Mouse (Mus musculus) left cerebral cortex, adult 18-20 months (tissue): Measurements from ENCODE around the gene Slfn14. TPM values are rescaled to one million over a fixed set of nuclear protein-coding genes. Genes with fewer than 3 reads are reported as not detected.
"Not testable (repeated sequence)": the region's sequence is repeated elsewhere in the genome, so short reads cannot be mapped to it uniquely, and the experiment has no call there.

Source experiments
- DNase-seq, 2 experiments: peaks; one replicate each; pipeline ENCODE4 v3.0.0; 2021 to 2022; ENCODE audit warnings: low spot score in 2 of 2, mixed read lengths in 1 of 2
- long read RNA-seq, 2 experiments: library from polyadenylated mRNA; stranded (forward); transcript quantifications; one replicate each; pipeline ENCODE4 v2.0.0; 2021
- total RNA-seq, 2 experiments: library from RNA; stranded (reverse); gene quantifications; 2 replicates each; pipeline ENCODE4 v1.2.3; 2021

Gene Slfn14
- total RNA-seq, result under 1 TPM in 1 of 2 experiments, not detected in 1; 0.09 TPM
- long read RNA-seq, experiment 1, result 0 reads
- long read RNA-seq, experiment 2, result 0 reads

DNA sequence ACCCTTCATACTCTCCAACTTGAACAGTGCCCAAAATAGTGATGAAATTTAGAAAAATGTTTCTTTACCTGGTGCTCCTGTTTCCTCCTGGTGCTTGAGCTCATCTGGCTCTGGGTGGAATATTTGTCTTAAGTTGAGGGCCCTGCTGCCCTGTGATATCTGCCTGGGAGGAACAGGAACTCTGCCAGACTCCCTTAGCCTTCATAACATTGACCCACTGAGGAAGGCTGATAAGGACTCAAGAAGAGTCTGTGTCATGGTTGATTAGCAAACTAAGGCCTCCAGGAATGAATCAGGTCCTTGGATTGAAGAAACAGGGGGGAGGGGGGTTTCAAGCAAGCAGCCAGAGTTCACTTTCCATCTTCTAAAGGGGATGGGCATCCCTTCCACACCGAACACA is at the start of gene Slfn14:
Gene Slfn14 (minus strand): TSS at position 161 of the 400 bp plus-strand sequence.
- no peak for DNase-seq

DNA sequence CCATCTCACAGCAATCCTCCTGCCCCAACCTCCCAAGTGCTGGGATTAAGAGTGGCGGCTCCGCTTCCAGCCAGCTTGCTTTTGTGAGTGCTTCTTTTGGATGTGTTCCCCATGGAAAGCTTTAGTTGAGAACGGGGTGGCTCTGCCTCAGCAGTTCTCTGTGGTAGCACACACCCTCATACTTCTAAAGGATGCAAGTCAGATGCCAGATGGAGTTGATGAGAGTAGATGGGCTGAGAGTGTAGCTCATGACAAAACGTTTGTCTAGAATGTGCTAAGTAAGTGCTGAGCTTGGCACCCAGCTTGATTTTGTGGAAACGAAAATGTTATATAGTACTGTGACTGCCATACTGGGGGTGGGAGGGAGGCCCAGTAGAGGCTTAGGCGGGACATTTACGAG is 49.3 kb upstream of the Slfn14 start:
- peak; percentile 12 to 31 for DNase-seq

DNA sequence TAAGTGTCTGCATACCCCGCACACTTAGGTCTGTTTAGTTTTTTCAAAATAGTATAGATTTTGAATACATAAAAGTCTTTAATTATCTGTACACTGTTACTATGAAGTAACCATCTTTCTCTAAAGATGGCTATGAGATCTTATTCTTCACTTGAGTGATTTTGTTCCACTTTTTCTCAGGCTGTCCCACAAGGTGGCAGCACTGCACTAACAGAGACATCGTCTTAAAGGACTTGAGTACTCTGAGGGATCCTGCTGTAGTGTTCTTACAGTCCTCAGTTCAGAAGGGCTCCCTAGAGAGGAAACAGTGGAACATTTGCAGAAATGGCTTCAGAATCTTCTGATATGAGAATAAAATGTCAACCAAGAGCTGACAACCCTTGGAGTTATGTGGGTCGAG is 40.9 kb upstream of the Slfn14 start:
- DNase-seq, result peak; percentile 60 to 65

DNA sequence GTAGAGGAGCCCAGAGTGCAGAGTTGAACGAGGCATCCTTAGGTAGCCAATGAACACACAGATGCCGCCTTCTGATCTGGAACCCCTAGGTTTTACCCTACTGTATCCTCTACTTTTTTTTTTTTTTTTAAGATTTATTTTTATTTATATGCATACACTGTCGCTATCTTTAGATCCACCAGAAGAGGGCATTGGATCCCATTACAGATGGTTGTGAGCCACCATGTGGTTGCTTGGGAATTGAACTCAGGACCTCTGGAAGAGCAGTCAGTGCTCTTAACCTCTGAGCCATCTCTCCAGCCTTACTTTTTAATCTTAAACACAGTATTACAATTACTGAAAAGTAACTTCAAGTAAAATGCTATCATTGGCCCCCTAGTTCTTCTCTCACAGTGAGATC is 40.2 kb upstream of the Slfn14 start:
- DNase-seq, result not testable (repeated sequence)

DNA sequence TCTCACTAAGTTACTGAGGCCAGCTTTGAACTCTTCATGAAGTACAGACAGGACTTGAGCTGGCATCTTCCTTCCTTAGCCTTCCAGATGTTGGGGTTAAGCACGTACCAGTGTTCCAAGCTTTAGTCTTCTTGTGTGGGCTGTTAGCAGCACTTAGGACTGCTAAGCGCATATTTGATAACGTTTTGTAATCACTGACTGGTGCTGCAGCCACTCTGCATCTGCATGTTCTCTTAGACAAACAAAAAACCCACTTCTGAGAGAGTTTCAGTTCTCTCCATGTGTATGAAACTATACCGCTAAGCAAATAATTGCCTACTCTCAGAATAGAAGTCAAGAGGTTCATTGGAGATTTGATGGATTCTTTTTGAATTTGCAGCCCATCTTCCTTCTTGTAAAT is 32.5 kb upstream of the Slfn14 start:
- no peak for DNase-seq

DNA sequence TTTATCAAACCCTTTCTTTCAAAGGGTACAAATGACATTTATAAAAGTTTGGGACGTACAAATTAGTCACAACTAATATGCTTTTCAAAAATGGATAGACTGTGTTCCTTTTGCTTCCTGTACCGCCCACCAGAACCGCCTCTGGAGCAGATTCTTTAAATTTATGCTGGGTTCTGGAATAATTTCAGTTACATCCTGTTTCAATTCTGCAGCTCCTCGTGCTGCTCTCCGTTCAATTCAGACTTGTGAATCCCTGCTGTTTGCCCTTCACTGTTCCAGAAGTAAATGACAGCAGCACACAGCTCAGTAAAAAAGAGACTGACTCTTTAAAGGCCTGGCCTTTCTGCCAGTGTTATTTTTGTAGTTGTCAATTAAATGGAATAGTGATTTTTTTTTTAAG is 25.9 kb upstream of the Slfn14 start:
- peak; percentile 37 to 59 for DNase-seq

DNA sequence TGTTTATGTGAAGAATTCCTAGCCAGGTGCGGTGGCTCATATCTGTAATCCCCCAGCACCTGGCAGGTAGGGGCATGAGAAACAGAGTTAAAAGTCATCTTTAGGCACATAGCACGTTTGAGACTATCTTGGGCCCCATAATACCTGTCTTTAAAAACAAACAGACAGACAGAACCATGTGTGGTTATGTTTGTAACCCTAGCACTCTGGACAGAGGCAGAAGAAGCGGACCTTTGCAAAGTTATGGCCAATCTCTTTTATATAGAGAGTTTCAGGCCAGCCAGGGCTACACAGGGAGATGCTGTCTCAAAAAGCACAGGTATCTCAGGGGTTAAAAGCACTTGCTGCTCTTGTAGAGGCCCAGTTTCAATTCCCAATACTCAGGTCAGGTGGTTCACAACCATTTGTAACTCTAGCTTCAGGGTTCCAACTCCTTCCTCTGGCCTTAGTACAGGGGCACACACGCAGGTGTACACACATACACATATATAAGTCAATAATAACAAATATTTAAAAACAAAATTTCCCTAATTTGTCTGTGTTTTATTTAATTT is 20.3 kb upstream of the Slfn14 start:
- no peak for DNase-seq

DNA sequence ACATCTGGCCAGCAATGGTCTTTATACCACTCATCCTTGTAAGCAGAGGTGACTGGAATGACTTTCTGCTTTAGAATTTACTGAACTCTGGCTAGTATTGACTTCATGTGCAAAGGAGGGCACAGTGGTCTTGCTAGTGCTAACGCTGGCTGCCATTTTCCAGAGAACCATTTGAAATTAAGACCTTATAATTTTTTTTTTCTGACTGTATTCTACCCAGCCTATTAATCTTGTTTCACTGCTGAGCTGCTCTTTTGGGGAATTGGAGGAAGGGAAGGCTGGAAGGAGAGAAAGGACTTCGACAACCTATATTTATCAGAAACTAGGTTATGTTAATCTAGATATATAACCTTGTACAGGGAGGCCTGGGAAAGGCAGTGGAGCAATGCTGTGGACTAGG is 18.0 kb upstream of the Slfn14 start:
- no peak for DNase-seq

DNA sequence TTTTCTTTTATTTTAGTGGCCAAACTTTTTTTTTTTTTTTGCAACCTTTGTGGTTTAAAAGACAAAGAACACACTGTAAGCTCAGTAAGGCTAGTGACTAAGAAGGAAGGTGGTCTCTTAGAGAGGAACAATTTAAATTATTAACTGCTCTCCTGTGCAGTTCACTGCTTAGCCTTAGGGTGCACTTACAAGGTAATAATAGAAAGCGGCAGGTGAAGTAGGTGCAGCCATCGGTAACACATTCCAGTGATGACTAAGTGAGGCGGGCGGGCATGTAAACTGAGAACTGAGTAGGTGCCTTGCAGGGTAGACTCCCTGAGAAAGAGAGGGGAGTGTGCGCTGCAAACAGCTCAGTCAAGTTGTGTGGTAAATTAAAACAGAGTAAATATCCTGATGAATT is 17.2 kb upstream of the Slfn14 start:
- DNase-seq, result peak in 1 of 2 experiments; percentile 25

DNA sequence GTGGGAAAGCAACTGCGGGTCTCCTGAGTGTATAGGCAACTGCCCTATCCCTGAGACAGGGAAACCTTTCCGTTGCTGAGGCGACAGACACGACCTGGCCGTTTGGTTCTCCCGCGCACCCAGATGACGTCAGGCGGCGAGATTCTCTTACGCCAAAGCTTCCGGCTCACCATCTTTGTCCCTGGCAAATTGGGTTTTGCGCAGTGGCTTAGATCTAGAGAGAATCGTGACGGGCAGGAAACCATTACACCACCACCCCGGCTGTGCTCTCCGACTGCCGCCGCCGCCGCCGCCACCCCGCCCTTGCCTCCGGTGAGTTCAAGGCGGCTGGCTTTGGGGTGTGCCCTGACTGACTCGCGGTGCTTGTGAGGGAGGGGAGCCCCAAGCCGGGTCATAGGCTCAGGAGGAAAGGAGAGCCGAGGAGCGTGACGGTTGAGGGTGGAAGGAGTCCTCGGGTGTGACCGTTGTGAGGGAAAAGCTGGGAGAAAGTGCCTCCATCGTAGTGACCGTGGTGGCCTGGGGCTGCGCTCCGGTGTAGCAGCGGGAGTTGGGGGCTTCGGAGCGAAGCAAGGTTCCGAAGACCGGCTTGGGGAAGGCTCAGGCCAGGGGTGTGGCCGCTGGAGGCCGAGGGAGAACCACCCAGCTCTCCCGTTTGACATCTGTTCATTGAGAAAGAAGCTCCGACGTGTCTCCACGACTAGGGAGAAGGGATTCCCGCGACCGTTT is 16.2 kb upstream of the Slfn14 start, which contains the start of gene Pex12:
Gene Pex12 (minus strand): TSS at position 61 of the 726 bp plus-strand sequence.
- peak; percentile 96 for DNase-seq

DNA sequence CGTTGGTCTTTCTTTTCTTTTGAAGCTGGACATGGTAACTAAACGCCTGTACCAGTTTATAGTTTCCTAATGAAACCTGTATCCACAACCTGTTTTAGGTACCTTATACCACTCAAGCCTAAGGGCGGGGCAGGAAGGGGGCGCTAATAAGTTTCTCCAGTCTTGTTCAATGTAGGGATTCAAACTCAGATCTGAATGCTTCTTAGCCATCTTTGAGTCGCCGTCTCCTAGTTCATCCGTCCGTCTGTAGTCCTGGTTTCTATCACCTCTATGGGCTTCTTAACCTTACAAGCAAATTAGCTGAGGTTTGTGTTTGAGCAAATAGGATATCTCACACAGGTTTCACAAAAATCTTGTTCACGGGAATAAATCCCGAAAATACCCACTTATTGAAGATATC is 15.6 kb upstream of the Slfn14 start:
- DNase-seq, result no peak

DNA sequence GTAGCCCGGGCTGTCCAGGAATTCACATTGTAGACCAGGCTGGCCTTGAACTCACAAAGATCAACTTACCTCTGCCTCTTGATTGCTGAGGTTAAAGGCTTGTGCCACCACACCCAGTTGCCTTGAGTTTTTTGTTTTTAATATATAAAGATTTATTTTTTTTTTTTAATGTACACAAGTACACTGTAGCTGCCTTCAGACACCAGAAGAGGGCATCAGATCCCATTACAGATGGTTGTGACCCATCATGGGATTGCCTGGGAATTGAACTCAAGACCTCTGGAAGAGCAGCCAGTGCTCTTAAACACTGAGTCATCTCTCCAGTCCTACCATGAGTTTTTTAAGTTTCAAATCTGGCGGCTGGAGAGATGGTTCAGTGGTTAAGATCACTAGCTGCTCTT is 14.9 kb upstream of the Slfn14 start:
- DNase-seq, result no peak

DNA sequence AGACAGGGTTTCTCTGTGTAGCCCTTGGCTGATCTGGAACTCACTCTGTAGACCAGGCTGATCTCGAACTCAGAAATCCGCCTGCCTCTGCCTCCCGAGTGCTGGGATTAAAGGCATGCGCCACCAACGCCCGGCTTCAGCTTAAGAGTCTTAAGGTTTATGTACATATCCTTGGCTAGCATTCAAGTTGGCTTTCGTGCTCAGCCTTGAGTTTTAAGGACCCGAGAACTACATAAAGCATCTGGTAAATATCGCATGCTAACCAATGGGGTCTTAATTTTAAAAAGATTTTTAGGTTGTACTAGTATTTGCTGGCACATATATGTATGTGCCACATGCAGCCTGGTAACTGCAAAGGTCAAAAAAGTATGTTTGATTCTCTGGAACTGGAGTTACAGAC is 13.2 kb upstream of the Slfn14 start:
- DNase-seq, result no peak

DNA sequence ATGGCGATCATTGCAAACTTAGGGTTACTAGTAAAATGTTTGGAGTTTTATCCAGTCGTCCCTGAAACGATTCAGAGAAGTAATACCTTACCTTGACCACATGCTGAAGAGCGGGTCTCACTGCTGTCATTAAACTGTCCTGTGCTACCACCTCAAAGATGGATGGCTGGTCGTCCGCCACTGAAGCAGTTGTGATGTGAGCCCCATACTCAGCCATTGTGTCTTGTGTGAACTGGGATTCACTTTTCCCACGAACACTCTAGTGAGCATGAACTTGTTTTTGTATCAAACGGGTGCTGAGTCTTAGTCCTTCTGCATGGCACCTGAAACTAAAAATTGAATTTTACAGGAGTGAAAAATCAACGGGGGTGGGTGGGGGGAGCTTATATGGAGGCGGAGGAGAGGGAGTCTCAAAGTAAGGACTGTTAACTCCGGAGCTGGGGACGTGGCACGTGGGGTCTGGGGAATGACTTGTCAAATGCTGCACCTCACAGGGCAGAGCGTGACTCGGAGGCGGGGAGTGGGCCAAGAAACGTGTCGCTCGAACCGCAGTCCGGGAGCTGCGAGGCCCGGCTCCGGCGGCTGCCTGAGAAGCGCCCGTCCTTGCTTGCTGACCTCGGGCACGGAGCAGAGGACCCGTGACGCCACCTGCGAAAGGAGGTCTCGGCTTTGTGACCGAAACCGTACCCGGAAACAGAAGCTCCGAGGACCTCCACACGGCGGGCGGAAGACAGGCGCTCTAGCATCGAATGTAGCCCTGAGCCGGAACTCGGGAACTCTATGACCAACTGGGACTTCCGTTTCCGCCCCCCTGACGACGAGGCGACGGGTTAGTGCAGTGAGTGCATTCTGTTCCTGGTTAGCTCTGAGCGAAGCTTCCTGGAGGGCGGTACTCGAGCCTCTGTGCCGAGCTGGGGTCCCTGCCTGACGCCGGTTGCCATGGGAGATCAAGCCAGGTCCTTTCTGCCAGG is 12.0 kb upstream of the Slfn14 start, which contains the start of gene Ap2b1:
Gene Ap2b1 (plus strand): TSS at position 800 of the 971 bp plus-strand sequence.
- DNase-seq, result peak; percentile 93 to 94

DNA sequence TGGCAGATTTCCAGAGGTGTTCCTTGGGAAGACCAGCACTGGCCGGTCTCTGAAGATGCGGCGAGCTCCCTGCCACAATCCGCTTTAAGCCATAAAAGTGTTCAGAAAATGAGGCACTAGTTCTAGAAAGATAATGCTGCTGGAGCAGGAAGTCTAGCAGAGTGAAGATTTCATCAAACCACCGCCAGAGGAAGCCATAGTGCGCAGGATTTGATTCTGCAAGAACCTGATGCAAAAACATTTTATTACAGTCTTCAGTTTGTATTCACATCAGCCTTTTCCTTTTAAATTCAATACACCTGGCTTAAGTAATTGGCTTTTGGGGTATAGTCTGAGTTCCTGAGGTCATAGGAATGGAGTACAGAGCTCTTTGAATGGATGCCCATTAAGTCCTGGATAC is 11.3 kb upstream of the Slfn14 start:
- no peak for DNase-seq

DNA sequence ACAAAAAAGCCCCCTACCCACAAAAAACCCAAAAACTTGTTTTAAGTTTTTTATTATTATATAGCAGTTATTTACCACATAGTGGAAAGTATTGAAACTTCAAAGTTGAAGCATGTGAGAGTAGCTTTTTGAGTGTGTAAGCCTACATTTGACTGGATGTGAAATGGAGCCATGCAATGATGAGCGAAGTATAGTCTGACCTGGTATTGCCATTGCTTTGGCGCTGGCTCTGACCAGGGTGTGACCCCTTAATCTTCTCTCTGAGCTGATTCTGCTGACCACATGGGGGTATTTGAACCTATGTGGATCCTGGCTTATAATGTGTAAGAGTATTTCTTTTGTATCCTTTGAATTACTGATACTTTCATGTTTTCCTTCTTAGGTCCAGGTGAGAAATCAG is 7.6 kb upstream of the Slfn14 start:
- no peak for DNase-seq

DNA sequence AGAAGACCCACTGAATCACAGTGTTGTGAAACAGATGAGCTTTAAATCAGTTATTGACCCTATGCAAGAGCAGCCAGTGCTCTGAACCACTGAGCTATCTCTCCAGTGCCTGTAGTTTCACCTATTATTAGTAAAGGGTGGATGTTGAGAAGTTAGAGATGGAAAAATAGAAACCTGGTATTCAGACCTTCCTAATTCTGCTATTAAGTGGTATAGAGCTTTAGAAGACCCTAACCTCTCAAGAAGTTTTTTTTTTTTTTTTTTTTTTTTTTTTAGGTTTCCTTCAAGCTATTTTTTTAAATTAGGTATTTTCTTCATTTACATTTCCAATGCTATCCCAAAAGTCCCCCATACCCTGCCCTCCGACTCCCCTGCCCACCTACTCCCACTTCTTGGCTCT is 6.7 kb upstream of the Slfn14 start:
- DNase-seq, result no peak

DNA sequence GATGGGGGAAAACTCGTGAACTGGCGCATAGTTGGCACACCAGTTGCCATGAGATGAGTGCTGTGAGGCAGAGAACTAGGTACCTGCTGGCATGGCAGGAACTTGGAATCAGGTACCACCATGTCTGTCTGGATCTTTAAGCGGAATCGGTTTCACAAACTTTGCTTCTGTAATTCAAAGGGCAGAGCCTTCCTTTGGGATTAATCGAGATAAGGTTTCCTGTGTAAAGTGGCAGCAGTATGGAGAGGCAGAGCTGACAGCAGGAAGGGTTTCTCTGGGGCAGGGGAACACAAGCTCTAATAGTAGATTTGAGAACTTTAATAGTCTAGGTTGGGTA is 5.7 kb upstream of the Slfn14 start:
- no peak for DNase-seq

DNA sequence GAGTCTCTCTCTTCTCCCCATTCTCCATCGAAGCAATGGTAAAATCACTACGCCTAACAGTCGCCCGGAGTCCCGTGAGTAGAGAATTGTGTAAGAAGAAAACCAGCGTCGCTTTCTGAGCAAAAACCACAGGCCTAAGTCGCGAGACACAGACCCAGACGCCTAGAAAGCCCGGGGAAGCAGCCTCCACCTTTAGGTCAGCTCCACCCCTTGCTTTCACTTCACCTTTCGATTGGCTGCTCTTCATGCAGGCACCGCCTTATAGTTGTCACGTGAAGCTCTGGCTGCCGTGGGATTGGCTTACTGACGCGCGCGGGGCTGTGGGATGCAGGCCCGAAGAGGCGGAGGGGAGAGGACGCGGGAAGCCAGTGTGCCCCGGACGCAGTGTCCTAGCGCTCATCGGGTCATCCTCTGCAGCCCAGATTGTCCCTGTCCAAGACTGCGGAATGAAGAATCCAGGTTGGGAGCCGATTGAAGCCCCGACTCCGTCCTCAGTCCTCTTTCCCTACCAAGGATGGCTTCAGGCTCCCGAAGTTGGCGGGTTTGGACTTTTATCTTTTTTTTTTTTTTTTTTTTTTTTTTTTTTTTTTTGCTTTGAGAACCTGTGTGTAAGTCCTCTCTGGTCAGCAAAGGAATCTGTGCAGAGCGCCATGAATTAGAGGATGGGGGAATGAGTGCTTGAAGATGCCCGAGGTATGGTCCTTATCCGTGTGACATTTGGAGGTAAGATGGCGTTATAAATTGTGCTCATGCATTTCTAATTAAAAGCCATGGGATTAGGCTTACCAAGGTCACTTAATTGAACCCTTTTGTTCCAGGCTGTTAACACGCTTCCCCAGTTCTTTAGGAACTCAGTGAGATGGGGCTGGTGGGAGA is 5.1 kb upstream of the Slfn14 start:
- peak; percentile 92 to 95 for DNase-seq

DNA sequence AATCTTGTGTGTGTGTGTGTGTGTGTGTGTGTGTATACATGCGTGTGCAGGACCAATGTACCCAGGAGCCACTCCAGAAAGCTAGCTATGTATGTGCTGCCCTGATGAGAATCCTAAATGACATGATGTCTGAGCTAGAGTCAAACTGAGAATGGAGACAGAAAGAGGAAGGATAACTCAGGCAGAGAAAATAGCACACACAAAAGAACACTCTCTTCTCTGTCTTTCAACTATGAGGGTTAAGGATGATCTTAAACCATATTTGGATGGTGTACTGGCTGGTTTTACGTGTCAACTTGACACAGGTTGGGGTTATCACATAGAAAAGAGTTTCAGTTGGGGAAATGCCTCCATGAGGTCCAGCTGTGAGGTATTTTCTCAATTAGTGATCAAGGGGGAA is 3.1 kb upstream of the Slfn14 start:
- DNase-seq, result no peak

DNA sequence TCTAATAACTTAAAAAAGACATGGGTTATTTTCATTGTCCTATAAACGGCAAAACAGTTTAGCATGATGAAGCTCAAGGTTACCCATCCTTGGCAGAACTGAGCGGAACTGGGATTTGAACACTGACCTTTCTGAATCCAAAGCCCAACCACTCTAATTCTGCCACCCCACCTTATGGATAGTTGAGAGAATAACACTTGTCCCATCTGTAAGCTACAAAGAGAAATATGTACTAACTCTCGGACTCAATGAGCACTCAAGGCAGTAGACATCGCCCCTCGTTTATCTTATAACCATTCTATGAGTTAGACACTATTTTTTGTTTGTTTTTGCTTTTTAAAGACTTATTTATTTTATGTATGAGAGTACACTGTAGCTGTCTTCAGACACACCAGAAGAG is 2.5 kb upstream of the Slfn14 start:
- DNase-seq, result no peak
